Mouse (Mus musculus): ENCODE data around the gene Stx8. TPM values are rescaled to one million over a fixed set of nuclear protein-coding genes. Genes with fewer than 3 reads are reported as not detected.

Gene Stx8
- polyA plus RNA-seq, 1 experiment = 35.8 TPM

GRCm38 (mm10) chr11:68086221-68086620 is 120.2 kb downstream of the Stx8 start:
- Histone ChIP-seq H3K9me3 (replicated peaks; ENCODE audit: control insufficient read depth, insufficient read depth, low read length, poor library complexity, severe bottlenecking) (no peaks in the 10 kb centered on the region), H3K4me1 (ENCODE audit: control insufficient read depth, insufficient read depth, low read length) (peaks cover 2% of the 10 kb centered on the region), H3K27me3 (ENCODE audit: control insufficient read depth, insufficient read depth, low read length, poor library complexity, severe bottlenecking) (no peaks in the 10 kb centered on the region), H3K9ac (ENCODE audit: low read depth, poor library complexity, severe bottlenecking) (no peak overlapping the region), H3K27ac (ENCODE audit: insufficient read depth, low read length) (no peak overlapping the region), H3K36me3 (ENCODE audit: control insufficient read depth, insufficient read depth, low read length, poor library complexity, severe bottlenecking) (no peaks in the 10 kb centered on the region), H3K4me3 (ENCODE audit: low read depth, low read length) (no peak overlapping the region)
- TF ChIP-seq EP300 (IDR thresholded peaks at IDR 0.05; ENCODE audit: insufficient read depth, low read depth, low read length) (no peak), POLR2A (IDR thresholded peaks at IDR 0.05; ENCODE audit: insufficient read depth, low read length) (no peak), CTCF (IDR thresholded peaks at IDR 0.05; ENCODE audit: low read depth, low read length) (no peak)

- H3K27me3 ChIP-seq (ENCODE audit: control insufficient read depth, insufficient read depth, low read length, poor library complexity, severe bottlenecking) = no peaks in the 10 kb centered on the region
- H3K4me1 ChIP-seq (ENCODE audit: control insufficient read depth, insufficient read depth, low read length) = peaks cover 2% of the 10 kb centered on the region
- no peak overlapping the region for H3K27ac ChIP-seq (ENCODE audit: insufficient read depth, low read length)
- H3K9ac ChIP-seq (ENCODE audit: low read depth, poor library complexity, severe bottlenecking) = no peak overlapping the region
- no peaks in the 10 kb centered on the region for H3K36me3 ChIP-seq (ENCODE audit: control insufficient read depth, insufficient read depth, low read length, poor library complexity, severe bottlenecking)
- TF ChIP-seq POLR2A (IDR thresholded peaks at IDR 0.05; ENCODE audit: insufficient read depth, low read length) (no peak), EP300 (IDR thresholded peaks at IDR 0.05; ENCODE audit: insufficient read depth, low read depth, low read length) (no peak), CTCF (IDR thresholded peaks at IDR 0.05; ENCODE audit: low read depth, low read length) (no peak)
- no peak overlapping the region for H3K4me3 ChIP-seq (ENCODE audit: low read depth, low read length)
- no peaks in the 10 kb centered on the region for H3K9me3 ChIP-seq (replicated peaks; ENCODE audit: control insufficient read depth, insufficient read depth, low read length, poor library complexity, severe bottlenecking)
These were observed 123.4 kb downstream of the Stx8 start for GRCm38 (mm10) chr11:68089426-68089825.

GRCm38 (mm10) chr11:68089885-68090592 is 124.0 kb downstream of the Stx8 start:
- no peak overlapping the region for H3K27ac ChIP-seq (ENCODE audit: insufficient read depth, low read length)
- H3K4me1 ChIP-seq (ENCODE audit: control insufficient read depth, insufficient read depth, low read length) = peaks cover 2% of the 10 kb centered on the region
- no peaks in the 10 kb centered on the region for H3K27me3 ChIP-seq (ENCODE audit: control insufficient read depth, insufficient read depth, low read length, poor library complexity, severe bottlenecking)
- TF ChIP-seq POLR2A (IDR thresholded peaks at IDR 0.05; ENCODE audit: insufficient read depth, low read length) (no peak), CTCF (IDR thresholded peaks at IDR 0.05; ENCODE audit: low read depth, low read length) (no peak)
- no peaks in the 10 kb centered on the region for H3K9me3 ChIP-seq (replicated peaks; ENCODE audit: control insufficient read depth, insufficient read depth, low read length, poor library complexity, severe bottlenecking)
- H3K36me3 ChIP-seq (ENCODE audit: control insufficient read depth, insufficient read depth, low read length, poor library complexity, severe bottlenecking) = no peaks in the 10 kb centered on the region
- no peak overlapping the region for H3K9ac ChIP-seq (ENCODE audit: low read depth, poor library complexity, severe bottlenecking)
- no peak overlapping the region for H3K4me3 ChIP-seq (ENCODE audit: low read depth, low read length)

- no peaks in the 10 kb centered on the region for H3K36me3 ChIP-seq (ENCODE audit: control insufficient read depth, insufficient read depth, low read length, poor library complexity, severe bottlenecking)
- H3K9me3 ChIP-seq (replicated peaks; ENCODE audit: control insufficient read depth, insufficient read depth, low read length, poor library complexity, severe bottlenecking) = no peaks in the 10 kb centered on the region
- no peak overlapping the region for H3K4me3 ChIP-seq (ENCODE audit: low read depth, low read length)
- H3K9ac ChIP-seq (ENCODE audit: low read depth, poor library complexity, severe bottlenecking) = no peak overlapping the region
- H3K27me3 ChIP-seq (ENCODE audit: control insufficient read depth, insufficient read depth, low read length, poor library complexity, severe bottlenecking) = no peaks in the 10 kb centered on the region
- H3K4me1 ChIP-seq (ENCODE audit: control insufficient read depth, insufficient read depth, low read length) = peaks cover 2% of the 10 kb centered on the region
- H3K27ac ChIP-seq (ENCODE audit: insufficient read depth, low read length) = no peak overlapping the region
- TF ChIP-seq CTCF (IDR thresholded peaks at IDR 0.05; ENCODE audit: low read depth, low read length) (no peak), POLR2A (IDR thresholded peaks at IDR 0.05; ENCODE audit: insufficient read depth, low read length) (no peak), EP300 (IDR thresholded peaks at IDR 0.05; ENCODE audit: insufficient read depth, low read depth, low read length) (no peak)
These were observed 126.2 kb downstream of the Stx8 start for GRCm38 (mm10) chr11:68091975-68092759.

GRCm38 (mm10) chr11:68101598-68101997 is 135.6 kb downstream of the Stx8 start:
- Histone ChIP-seq H3K27ac (ENCODE audit: insufficient read depth, low read length) (no peak overlapping the region), H3K9me3 (replicated peaks; ENCODE audit: control insufficient read depth, insufficient read depth, low read length, poor library complexity, severe bottlenecking) (no peaks in the 10 kb centered on the region), H3K4me3 (ENCODE audit: low read depth, low read length) (no peak overlapping the region), H3K4me1 (ENCODE audit: control insufficient read depth, insufficient read depth, low read length) (no peaks in the 10 kb centered on the region), H3K36me3 (ENCODE audit: control insufficient read depth, insufficient read depth, low read length, poor library complexity, severe bottlenecking) (no peaks in the 10 kb centered on the region), H3K9ac (ENCODE audit: low read depth, poor library complexity, severe bottlenecking) (no peak overlapping the region), H3K27me3 (ENCODE audit: control insufficient read depth, insufficient read depth, low read length, poor library complexity, severe bottlenecking) (no peaks in the 10 kb centered on the region)
- TF ChIP-seq POLR2A (IDR thresholded peaks at IDR 0.05; ENCODE audit: insufficient read depth, low read length) (no peak), CTCF (IDR thresholded peaks at IDR 0.05; ENCODE audit: low read depth, low read length) (no peak), EP300 (IDR thresholded peaks at IDR 0.05; ENCODE audit: insufficient read depth, low read depth, low read length) (no peak)

GRCm38 (mm10) chr11:68103480-68103879 is 137.5 kb downstream of the Stx8 start:
- Histone ChIP-seq H3K27ac (ENCODE audit: insufficient read depth, low read length) (no peak overlapping the region), H3K4me3 (ENCODE audit: low read depth, low read length) (no peak overlapping the region), H3K27me3 (ENCODE audit: control insufficient read depth, insufficient read depth, low read length, poor library complexity, severe bottlenecking) (no peaks in the 10 kb centered on the region), H3K4me1 (ENCODE audit: control insufficient read depth, insufficient read depth, low read length) (no peaks in the 10 kb centered on the region), H3K36me3 (ENCODE audit: control insufficient read depth, insufficient read depth, low read length, poor library complexity, severe bottlenecking) (no peaks in the 10 kb centered on the region), H3K9me3 (replicated peaks; ENCODE audit: control insufficient read depth, insufficient read depth, low read length, poor library complexity, severe bottlenecking) (no peaks in the 10 kb centered on the region), H3K9ac (ENCODE audit: low read depth, poor library complexity, severe bottlenecking) (no peak overlapping the region)
- TF ChIP-seq CTCF (IDR thresholded peaks at IDR 0.05; ENCODE audit: low read depth, low read length) = no peak
- no peak for TF ChIP-seq EP300 (IDR thresholded peaks at IDR 0.05; ENCODE audit: insufficient read depth, low read depth, low read length)
- no peak for TF ChIP-seq POLR2A (IDR thresholded peaks at IDR 0.05; ENCODE audit: insufficient read depth, low read length)

All from ES-Bruce4 (cell line).